Mouse (Mus musculus) cerebellum, adult 11-12 months (tissue): Measurements from ENCODE around the gene Fam185a.

Source experiments
- DNase-seq: peaks from one replicate; pipeline ENCODE4 v3.0.0; 2022

Gene Fam185a

GRCm38 (mm10) chr5:21494781-21495180, 70.0 kb downstream of the Fam185a start:
- no peak for DNase-seq

- no peak for DNase-seq
Observed at GRCm38 (mm10) chr5:21496321-21496720, 71.6 kb downstream of the Fam185a start.

- no peak for DNase-seq
Observed at GRCm38 (mm10) chr5:21496881-21497280, 72.1 kb downstream of the Fam185a start.

GRCm38 (mm10) chr5:21498490-21498889, 73.7 kb downstream of the Fam185a start:
- DNase-seq: no peak

GRCm38 (mm10) chr5:21498925-21499324, 74.2 kb downstream of the Fam185a start:
- no peak for DNase-seq

- no peak for DNase-seq
Observed at GRCm38 (mm10) chr5:21500133-21500532, 75.4 kb downstream of the Fam185a start.

- DNase-seq: no peak
Observed at GRCm38 (mm10) chr5:21500941-21501340, 76.2 kb downstream of the Fam185a start.

GRCm38 (mm10) chr5:21502936-21503610, 78.3 kb downstream of the Fam185a start:
- DNase-seq: no peak

GRCm38 (mm10) chr5:21505159-21505558, 80.4 kb downstream of the Fam185a start:
- DNase-seq: no peak

- no peak for DNase-seq
Observed at GRCm38 (mm10) chr5:21506887-21507286, 82.1 kb downstream of the Fam185a start.

GRCm38 (mm10) chr5:21509801-21510200, 85.0 kb downstream of the Fam185a start:
- no peak for DNase-seq

GRCm38 (mm10) chr5:21513363-21513762, 88.6 kb downstream of the Fam185a start:
- no peak for DNase-seq

GRCm38 (mm10) chr5:21517562-21517961, 92.8 kb downstream of the Fam185a start:
- no peak for DNase-seq

- DNase-seq: no peak
Observed at GRCm38 (mm10) chr5:21518207-21518606, 93.4 kb downstream of the Fam185a start.

GRCm38 (mm10) chr5:21519166-21519565, 94.4 kb downstream of the Fam185a start:
- no peak for DNase-seq

GRCm38 (mm10) chr5:21526835-21527485, 102.2 kb downstream of the Fam185a start:
- no peak for DNase-seq

GRCm38 (mm10) chr5:21527488-21527911, 102.7 kb downstream of the Fam185a start:
- no peak for DNase-seq

GRCm38 (mm10) chr5:21528068-21528842, 103.5 kb downstream of the Fam185a start:
- no peak for DNase-seq

GRCm38 (mm10) chr5:21529110-21529720, 104.5 kb downstream of the Fam185a start:
- DNase-seq: no peak
